Mouse (Mus musculus) common myeloid progenitor, adult 5-6 weeks (primary cell): ENCODE measurements at regions not wholly inside any gene's neighbourhood (a gene's known extent, or its start where the extent isn't known, plus 50 kb on each side); places are given as distances from the start of the nearest gene placed in this dataset.

ENCODE experiments used
- ATAC-seq: replicated peaks from 2 replicates; pipeline ENCODE4 v1.8.0; 2016; ENCODE audit warnings: low read depth, mild to moderate bottlenecking, moderate TSS enrichment, inconsistent platforms; ENCODE audit not compliant: poor library complexity, severe bottlenecking

DNA sequence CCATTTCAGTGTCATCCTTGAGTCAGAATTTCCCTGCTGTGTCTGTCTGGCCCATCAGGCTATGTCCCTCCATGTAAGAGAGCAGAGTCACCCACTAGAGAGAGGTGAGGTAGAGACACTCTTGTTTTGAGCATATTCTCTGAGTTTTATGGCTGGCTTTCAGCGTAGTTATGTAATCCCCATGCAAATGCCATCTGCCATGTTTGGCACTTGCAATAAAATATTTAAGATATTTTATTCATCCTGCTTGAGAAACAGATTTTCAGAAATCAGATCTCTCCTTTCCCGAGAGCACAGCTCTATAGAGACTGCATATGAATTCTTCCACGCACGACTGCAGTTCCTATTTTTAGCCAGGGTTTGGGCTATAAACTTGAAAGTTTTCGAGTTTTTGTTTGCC, 331.1 kb downstream of the Slc4a3 start:
- ATAC-seq, result no peak

DNA sequence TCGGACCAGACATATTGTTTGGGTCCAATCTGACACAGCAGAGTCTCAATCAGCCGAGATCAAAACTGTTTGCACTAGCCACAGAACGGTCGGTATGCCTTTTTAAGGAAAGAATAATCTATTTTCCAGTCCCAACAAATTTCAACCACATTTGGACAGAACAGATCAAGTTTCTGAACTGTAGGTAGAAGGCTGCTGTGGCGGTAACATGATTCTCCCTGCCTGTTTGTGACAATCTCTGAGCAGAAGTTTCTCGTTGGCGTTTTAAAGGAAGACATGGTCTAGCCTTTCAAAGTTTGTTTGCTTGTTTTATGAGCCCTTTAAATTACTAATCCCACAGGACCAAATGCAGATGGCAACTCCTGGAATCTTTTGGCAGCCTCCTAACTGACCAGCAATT, 339.6 kb downstream of the Slc4a3 start:
- no peak for ATAC-seq

- ATAC-seq, result no peak
These were observed 342.6 kb downstream of the Slc4a3 start for GRCm38 (mm10) chr1:75888499-75889208.

DNA sequence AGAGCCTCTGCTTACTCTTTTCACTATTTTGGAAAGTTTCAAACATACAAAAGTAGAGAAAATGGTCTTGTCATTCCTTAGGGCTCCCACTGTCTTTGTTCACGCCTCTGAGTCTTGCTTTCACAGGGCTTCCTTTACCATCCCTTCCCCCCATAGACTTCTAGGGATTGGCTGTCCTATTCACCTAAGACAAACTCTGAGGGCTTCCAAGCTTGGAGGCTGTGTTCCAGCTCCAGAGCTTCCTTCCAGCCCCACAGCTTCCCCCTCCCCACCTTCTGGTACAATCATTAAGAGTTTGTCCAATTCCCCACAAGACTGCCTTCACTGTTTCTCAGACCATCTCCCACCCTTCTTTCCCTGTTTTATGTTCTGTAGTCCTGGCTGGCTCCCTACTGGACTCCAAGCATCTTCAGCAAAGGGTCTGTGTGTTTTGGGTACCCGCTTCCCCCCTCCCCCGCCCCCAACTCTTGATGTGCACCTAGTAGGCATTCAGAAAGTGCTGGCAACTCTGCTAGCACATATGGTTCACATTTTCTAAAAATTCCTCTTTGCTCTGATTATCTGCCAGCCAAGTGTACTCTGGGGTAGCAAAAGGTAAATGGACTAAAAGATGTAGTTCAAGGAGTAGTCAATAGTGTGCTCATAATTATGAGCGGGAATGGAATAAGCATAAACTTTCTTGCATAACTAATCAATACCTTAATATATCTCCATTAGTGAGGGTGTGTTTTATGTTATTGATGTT, 344.0 kb downstream of the Slc4a3 start:
- ATAC-seq, result no peak

- no peak for ATAC-seq
These were observed 344.7 kb downstream of the Slc4a3 start for GRCm38 (mm10) chr1:75890636-75891276.

DNA sequence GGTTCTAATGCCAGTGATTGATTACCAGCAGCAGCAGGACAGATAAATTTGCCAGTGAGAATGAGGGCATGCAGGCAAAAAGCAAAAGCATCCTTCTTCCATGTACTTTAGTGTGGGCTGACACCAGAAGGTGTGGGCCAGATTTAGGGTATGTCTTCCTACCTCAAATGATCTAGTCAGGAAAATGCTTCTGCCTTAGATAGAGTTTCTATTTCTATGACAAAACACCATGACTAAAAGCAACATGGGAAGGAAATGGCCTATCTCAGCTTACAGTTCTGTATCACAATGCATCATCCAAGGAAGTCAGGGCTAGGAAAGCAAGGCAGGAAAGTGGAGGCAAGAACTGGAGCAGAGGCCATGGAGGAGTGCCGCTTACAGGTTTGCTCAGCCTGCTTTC, 349.5 kb downstream of the Slc4a3 start:
- no peak for ATAC-seq

DNA sequence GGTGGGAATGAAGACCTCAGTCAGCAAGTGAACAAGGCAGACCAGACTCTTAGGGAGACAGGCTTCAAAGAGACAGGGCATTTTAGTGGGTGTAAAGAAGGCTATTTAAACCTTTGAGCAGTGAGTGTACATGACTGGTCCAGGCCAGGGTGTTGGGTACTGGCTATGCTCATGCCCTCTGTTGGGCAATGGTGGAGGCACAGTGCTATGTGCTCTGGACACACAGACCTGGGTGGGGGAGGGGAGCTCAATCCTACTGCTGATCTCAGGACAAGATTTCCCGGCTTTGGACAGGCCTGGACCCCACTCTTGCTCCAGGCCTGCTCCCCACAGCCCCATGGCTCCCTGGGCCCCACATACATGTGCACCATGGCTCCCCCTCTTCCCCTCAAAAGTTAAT, 355.1 kb downstream of the Slc4a3 start:
- ATAC-seq, result no peak

GRCm38 (mm10) chr1:75905699-75906470, 359.8 kb downstream of the Slc4a3 start:
- ATAC-seq, result no peak

- ATAC-seq, result no peak
These were observed 369.2 kb downstream of the Slc4a3 start for GRCm38 (mm10) chr1:75915311-75915710.

DNA sequence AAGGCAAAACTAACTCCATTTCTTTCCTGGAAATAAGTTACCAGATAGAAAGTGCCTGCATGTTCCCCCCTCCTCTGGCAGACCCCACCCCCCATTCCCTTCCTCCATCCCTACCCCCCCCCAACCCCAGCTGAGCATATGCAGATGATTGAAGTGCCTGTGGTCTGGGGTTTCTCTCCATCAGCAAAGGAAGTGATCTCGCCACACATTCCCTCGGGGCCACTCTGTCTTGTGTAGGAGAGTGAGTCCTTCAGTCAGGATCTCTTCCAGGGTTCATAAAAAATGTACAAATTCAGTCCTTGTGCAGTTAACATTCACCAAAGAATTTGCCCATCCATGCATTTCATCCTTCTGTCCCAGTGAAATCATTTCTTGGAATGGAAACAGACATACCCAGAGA, 370.1 kb downstream of the Slc4a3 start:
- no peak for ATAC-seq

GRCm38 (mm10) chr1:75919134-75919533, 373.1 kb downstream of the Slc4a3 start:
- no peak for ATAC-seq

DNA sequence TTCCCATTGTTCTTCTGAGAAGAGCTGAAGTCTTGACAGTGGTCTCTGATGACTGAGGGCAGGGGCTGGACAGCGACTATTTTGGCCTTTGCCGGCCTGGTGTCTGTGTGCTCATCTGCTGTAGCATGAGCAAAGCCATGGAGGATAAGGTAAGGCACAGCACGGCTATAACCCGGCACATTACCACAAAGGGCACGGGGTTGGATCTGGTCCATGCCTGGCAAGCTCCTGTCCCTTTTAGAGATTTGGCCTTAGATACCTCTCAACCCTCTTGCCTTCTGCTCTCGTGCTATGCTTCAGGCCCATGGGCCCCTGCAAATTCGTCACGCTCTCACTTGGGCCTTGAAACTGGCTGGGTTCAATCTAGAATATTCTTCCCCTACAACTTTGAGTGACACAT, 379.0 kb downstream of the Slc4a3 start:
- ATAC-seq, result no peak

GRCm38 (mm10) chr1:75925802-75926201, 379.7 kb downstream of the Slc4a3 start:
- ATAC-seq, result no peak; the same call in 1 of the 2 replicates

DNA sequence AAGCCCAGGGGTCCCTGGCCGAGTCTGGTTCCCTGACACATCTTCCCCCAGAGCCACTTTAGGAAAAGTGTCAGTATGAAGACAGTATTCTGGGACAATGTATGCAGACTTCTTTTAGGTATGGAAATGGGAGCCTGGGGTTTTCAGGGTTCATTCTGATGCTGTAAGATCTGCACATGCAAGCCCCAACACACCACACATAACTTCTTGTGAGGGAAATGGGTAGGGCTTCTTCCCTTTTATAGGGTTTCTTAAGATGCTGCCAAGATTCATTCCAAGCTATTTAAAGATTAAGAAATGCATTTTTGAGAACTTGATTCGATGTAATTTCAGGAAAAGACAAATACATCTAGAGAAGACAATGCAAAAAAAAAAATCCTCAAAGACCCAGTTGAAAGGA, 385.8 kb downstream of the Slc4a3 start:
- ATAC-seq, result no peak

- ATAC-seq, result no peak
These were observed 387.8 kb downstream of the Slc4a3 start for GRCm38 (mm10) chr1:75933831-75934230.

- ATAC-seq, result no peak
These were observed 388.7 kb downstream of the Slc4a3 start for GRCm38 (mm10) chr1:75934761-75935160.

DNA sequence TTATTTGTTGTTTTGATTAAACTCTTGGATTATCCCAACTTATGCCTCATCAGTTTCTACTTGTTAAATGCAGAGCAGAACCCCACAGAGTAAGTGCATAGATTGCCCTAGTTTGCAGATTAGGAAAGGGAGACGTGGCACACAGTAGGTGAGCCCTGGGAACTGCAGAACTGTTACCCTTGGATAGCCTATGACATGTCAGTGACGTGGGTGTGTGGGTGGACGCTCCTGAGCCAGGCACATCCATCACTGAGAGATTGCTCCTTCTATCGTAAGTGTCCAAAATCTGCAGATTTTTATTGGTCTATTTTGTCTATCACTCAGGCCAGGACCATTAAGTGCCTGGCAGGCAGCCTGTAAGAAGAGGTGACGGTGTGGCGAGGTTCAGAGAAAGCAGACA, 389.8 kb downstream of the Slc4a3 start:
- ATAC-seq, result no peak

DNA sequence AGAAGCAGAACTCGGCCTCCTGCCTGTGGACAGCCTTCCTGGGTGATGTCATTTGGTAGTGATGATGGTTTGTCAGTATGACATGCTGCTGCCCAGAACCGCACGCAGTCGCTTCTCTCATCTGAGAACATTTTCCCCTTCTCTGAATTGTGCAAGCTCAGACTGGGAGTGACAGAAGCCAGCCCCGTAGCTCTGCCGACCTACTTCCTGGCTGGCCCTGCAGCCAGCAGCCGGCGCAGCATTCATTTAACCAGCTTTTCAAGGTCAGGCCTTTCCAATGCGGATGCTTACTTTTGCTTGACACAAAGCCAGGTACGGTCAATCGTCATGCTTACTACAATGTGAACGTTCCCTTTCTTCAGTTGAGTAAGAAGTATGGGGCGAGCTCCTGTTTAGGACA, 390.5 kb downstream of the Slc4a3 start:
- ATAC-seq, result no peak

- ATAC-seq, result no peak
These were observed 391.3 kb downstream of the Slc4a3 start for GRCm38 (mm10) chr1:75937331-75937730.

- no peak for ATAC-seq
These were observed 400.3 kb downstream of the Slc4a3 start for GRCm38 (mm10) chr1:75946290-75946839.
